Mouse (Mus musculus) forebrain, postnatal 0 days (tissue): ENCODE data around the gene Ppp1r10. TPM values are rescaled to one million over a fixed set of nuclear protein-coding genes. Genes with fewer than 3 reads are reported as not detected.

Experiments
- ATAC-seq: fragments of 200-750 bp; cut with Nextera tagmentation; 2 replicates; pipeline ENCODE4 v1.8.0; 2017; ENCODE audit warnings: mild to moderate bottlenecking, moderate library complexity
- DNase-seq: peaks from one replicate; pipeline ENCODE4 v3.0.0-alpha.2; 2015
- H3K27ac ChIP-seq: fragments of 300-500 bp; sonication (generic); 2 replicates; pipeline ENCODE4 v1.5.1; 2014; ENCODE audit warnings: low read depth, mild to moderate bottlenecking, antibody characterized with exemption, low read length, moderate library complexity, mixed read lengths
- H3K27me3 ChIP-seq: fragments of 300-500 bp; sonication (generic); 2 replicates; pipeline ENCODE4 v1.6.1; 2014; ENCODE audit warnings: mild to moderate bottlenecking, low read length, mixed read lengths; ENCODE audit not compliant: insufficient read depth
- H3K36me3 ChIP-seq: fragments of 300-500 bp; sonication (generic); 2 replicates; pipeline ENCODE4 v1.6.1; 2014; ENCODE audit warnings: mild to moderate bottlenecking, moderate library complexity; ENCODE audit not compliant: insufficient read depth
- H3K4me1 ChIP-seq: fragments of 300-500 bp; sonication (generic); 2 replicates; pipeline ENCODE4 v1.6.1; 2014; ENCODE audit warnings: antibody characterized with exemption; ENCODE audit not compliant: insufficient read depth
- H3K4me2 ChIP-seq: fragments of 300-500 bp; sonication (generic); 2 replicates; pipeline ENCODE4 v1.6.1; 2014; ENCODE audit warnings: low read depth, mild to moderate bottlenecking, moderate library complexity
- H3K4me3 ChIP-seq: fragments of 300-500 bp; sonication (generic); 2 replicates; pipeline ENCODE4 v1.5.1; 2014; ENCODE audit warnings: low read depth, low read length, mixed read lengths
- H3K9ac ChIP-seq: fragments of 300-500 bp; sonication (generic); 2 replicates; pipeline ENCODE4 v1.6.1; 2014; ENCODE audit warnings: mild to moderate bottlenecking
- H3K9me3 ChIP-seq: fragments of 300-500 bp; sonication (generic); 2 replicates; pipeline ENCODE4 v1.6.1; 2016; ENCODE audit warnings: low read length
- CTCF ChIP-seq: sonication (generic); IDR thresholded peaks from 2 replicates; pipeline ENCODE4 v1.5.1; 2016; ENCODE audit warnings: antibody characterized with exemption, control low read depth, low read depth
- WGBS: fragments of 180-500 bp; shearing (Covaris S2); extraction: QIAGEN DNeasy Blood & Tissue Kit; methylation state at CpG from one replicate; pipeline ENCODE4 v1.1.7; 2014; 5-methylcytosine and 5-hydroxymethylcytosine counted together
- polyA plus RNA-seq: library from polyadenylated mRNA; unstranded; fragments of >200 nt; fragmentation: Nextera tagmentation; extraction: Ambion mirVana; gene quantifications from 2 replicates; pipeline ENCODE4 v1.2.1, GENCODE M21; 2015
- total RNA-seq: library from RNA; depleted of rRNA; stranded (reverse); fragments of >200 nt; gene quantifications from 2 replicates; pipeline ENCODE4 v1.2.3, GENCODE M21; 2014

Ppp1r10 gene
- total and polyA plus RNA-seq, 2 experiments from 2014 or later = 32.5 to 60.2 TPM

- H3K27ac ChIP-seq = no peak overlapping the region
- DNase-seq (no peak), ATAC-seq (no peak)
- no peak overlapping the region for H3K4me3 ChIP-seq
- H3K4me1 ChIP-seq = peaks cover 11% of the 10 kb centered on the region
- no peak overlapping the region for H3K9ac ChIP-seq
- no peak for TF ChIP-seq CTCF
- no peak overlapping the region for H3K4me2 ChIP-seq
- WGBS = 84% methylated on average over 4 of the region's 4 CpGs
- H3K27me3 ChIP-seq = no peaks in the 10 kb centered on the region
- H3K36me3 ChIP-seq = peaks cover 74% of the 10 kb centered on the region
- no peaks in the 10 kb centered on the region for H3K9me3 ChIP-seq
These were observed 12.3 kb upstream of the Ppp1r10 start for GRCm38 (mm10) chr17:35903992-35904355.

GRCm38 (mm10) chr17:35905587-35905986 lies 10.6 kb upstream of the Ppp1r10 start:
- WGBS = 91% methylated on average over 1 of the region's 1 CpGs
- Histone ChIP-seq H3K4me2 (no peak overlapping the region), H3K4me1 (peaks cover 11% of the 10 kb centered on the region), H3K9me3 (no peaks in the 10 kb centered on the region), H3K36me3 (peaks cover 58% of the 10 kb centered on the region), H3K27ac (no peak overlapping the region), H3K4me3 (no peak overlapping the region), H3K9ac (no peak overlapping the region), H3K27me3 (no peaks in the 10 kb centered on the region)
- ATAC-seq = no peak
- DNase-seq = no peak
- no peak for TF ChIP-seq CTCF

- WGBS = 81% methylated on average over 2 of the region's 2 CpGs
- H3K9me3 ChIP-seq = no peaks in the 10 kb centered on the region
- DNase-seq (no peak), ATAC-seq (no peak)
- no peak overlapping the region for H3K9ac ChIP-seq
- TF ChIP-seq CTCF = peak; percentile 36; the same call in 1 of the 2 replicates
- no peaks in the 10 kb centered on the region for H3K27me3 ChIP-seq
- H3K4me3 ChIP-seq = no peak overlapping the region
- peaks cover 11% of the 10 kb centered on the region for H3K4me1 ChIP-seq
- no peak overlapping the region for H3K27ac ChIP-seq
- peaks cover 40% of the 10 kb centered on the region for H3K36me3 ChIP-seq
- H3K4me2 ChIP-seq = no peak overlapping the region
These were observed 8.6 kb upstream of the Ppp1r10 start for GRCm38 (mm10) chr17:35907609-35908008.

GRCm38 (mm10) chr17:35909186-35909918 lies 6.9 kb upstream of the Ppp1r10 start:
- no peak for TF ChIP-seq CTCF
- peaks cover 32% of the 10 kb centered on the region for H3K36me3 ChIP-seq
- H3K9ac ChIP-seq = peak overlapping the region; percentile 79
- peak overlapping the region; percentile 91 for H3K4me2 ChIP-seq
- DNase-seq (peak; percentile 57), ATAC-seq (peak; percentile 36)
- peaks cover 11% of the 10 kb centered on the region for H3K4me1 ChIP-seq
- 16% methylated on average over 20 of the region's 20 CpGs for WGBS
- H3K27me3 ChIP-seq = no peaks in the 10 kb centered on the region
- peak overlapping the region; percentile 71 for H3K4me3 ChIP-seq
- H3K9me3 ChIP-seq = no peaks in the 10 kb centered on the region
- peak overlapping the region; percentile 90 for H3K27ac ChIP-seq

- TF ChIP-seq CTCF = no peak
- DNase-seq (peak; percentile 95), ATAC-seq (peak; percentile 96)
- Histone ChIP-seq H3K9ac (peak within 1 kb of the TSS; percentile 79), H3K4me1 (peaks cover 11% of the 10 kb centered on the region), H3K4me2 (peak within 1 kb of the TSS; percentile 91), H3K4me3 (peak within 1 kb of the TSS; percentile 71), H3K27me3 (no peaks in the 10 kb centered on the region), H3K36me3 (peaks cover 29% of the 10 kb centered on the region), H3K27ac (peak within 1 kb of the TSS; percentile 90), H3K9me3 (no peaks in the 10 kb centered on the region)
- 1% methylated on average over 25 of the region's 25 CpGs for whole genome bisulfite sequencing
These were observed 6.3 kb upstream of the Ppp1r10 start, which contains the start of gene Atat1 for GRCm38 (mm10) chr17:35909919-35910369. Gene Atat1 (minus strand): TSS chr17:35910075.

- H3K27ac ChIP-seq = no peak overlapping the region
- no peak overlapping the region for H3K4me3 ChIP-seq
- peaks cover 7% of the 10 kb centered on the region for H3K4me1 ChIP-seq
- no peak for ATAC-seq
- H3K27me3 ChIP-seq = no peaks in the 10 kb centered on the region
- H3K36me3 ChIP-seq = peaks cover 8% of the 10 kb centered on the region; the same call in 1 of the 2 replicates
- no peak for TF ChIP-seq CTCF
- H3K9me3 ChIP-seq = no peaks in the 10 kb centered on the region
- WGBS = 82% methylated on average over 6 of the region's 6 CpGs
- no peak for DNase-seq
- no peak overlapping the region for H3K9ac ChIP-seq
- peak overlapping the region; percentile 79; the same call in 1 of the 2 replicates for H3K4me2 ChIP-seq
These were observed 1.3 kb upstream of the Ppp1r10 start for GRCm38 (mm10) chr17:35914975-35915374.

- DNase-seq (no peak), ATAC-seq (no peak)
- Histone ChIP-seq H3K4me2 (peak overlapping the region; percentile 79), H3K9me3 (no peaks in the 10 kb centered on the region), H3K27me3 (no peaks in the 10 kb centered on the region), H3K4me1 (peaks cover 12% of the 10 kb centered on the region), H3K9ac (peak overlapping the region; percentile 65), H3K4me3 (peak overlapping the region; percentile 72), H3K27ac (peak overlapping the region; percentile 100), H3K36me3 (peaks cover 8% of the 10 kb centered on the region; the same call in 1 of the 2 replicates)
- TF ChIP-seq CTCF = no peak
- WGBS = 6% methylated on average over 28 of the region's 28 CpGs
These were observed 517 bp upstream of the Ppp1r10 start for GRCm38 (mm10) chr17:35915538-35916296.
